Mouse (Mus musculus) T-cell, adult 66 days (primary cell): Measurements from ENCODE around the gene Irf1. TPM values are rescaled to one million over a fixed set of nuclear protein-coding genes. Genes with fewer than 3 reads are reported as not detected.

Experiments used
- total RNA-seq, 2 experiments: library from RNA; stranded (reverse); gene quantifications; 3 replicates in 1 of 2; 4 replicates in 1 of 2; pipeline ENCODE4 v1.2.4; 2023

Irf1 gene
- total RNA-seq = 100 to 1,000 TPM; 501 to 520 TPM

DNA sequence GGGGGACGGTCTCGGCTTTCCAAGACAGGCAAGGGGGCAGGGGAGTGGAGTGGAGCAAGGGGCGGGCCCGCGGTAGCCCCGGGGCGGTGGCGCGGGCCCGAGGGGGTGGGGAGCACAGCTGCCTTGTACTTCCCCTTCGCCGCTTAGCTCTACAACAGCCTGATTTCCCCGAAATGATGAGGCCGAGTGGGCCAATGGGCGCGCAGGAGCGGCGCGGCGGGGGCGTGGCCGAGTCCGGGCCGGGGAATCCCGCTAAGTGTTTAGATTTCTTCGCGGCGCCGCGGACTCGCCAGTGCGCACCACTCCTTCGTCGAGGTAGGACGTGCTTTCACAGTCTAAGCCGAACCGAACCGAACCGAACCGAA lies at the start of gene Irf1:
Gene Irf1 (plus strand): TSS at position 255 of the 365 bp plus-strand sequence.

DNA sequence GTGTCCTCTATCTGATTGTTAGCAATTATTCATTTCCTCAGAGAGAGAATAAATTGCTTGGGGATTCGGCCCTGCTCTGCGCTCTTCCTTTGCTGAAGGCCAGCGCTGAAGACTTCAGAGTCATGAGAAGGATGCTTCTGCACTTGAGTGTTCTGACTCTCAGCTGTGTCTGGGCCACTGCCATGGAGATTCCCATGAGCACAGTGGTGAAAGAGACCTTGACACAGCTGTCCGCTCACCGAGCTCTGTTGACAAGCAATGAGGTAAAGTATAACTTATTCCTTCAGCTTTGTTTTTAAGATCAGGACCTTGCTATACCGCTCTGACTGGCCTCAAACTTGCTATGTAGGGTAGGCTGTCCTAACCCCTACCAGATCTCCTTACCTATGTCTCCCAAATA lies 49.1 kb upstream of the Irf1 start, which contains the start of gene Il5:
Gene Il5 (plus strand): TSS at position 80 of the 400 bp plus-strand sequence.

DNA sequence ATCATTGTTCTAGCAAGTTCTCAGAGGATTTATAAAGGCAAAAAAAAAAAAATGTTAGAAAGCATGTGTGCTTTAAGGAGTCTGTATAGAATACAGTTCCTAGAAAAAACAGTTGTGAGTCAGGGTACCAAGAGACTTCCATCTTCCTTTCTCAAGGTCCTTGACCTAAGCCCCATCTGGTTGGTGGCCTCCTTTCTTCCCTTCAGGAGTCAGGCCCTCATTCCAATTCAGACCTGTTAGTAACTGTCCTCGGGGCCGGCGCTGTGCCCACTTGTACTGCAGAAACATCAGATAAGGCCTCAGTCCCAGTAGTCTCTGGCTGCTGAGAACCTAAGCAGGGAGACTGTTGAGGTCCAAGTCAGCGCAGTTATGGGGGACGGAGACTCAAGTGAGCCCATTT lies 3.3 kb downstream of the Irf1 start, which contains the start of gene Gm17334:
Gene Gm17334 (minus strand): TSS at position 101 of the 400 bp plus-strand sequence.

Other genes starting within 250 kb of the Irf1 start
- gene Kif3a, start 202.6 kb upstream of the Irf1 start, total RNA-seq = 1 to 10 TPM; 4.7 to 5.6 TPM
- 1 to 10 TPM; 1.2 to 2.4 TPM for gene Il4, start 151.3 kb upstream of the Irf1 start, total RNA-seq
- gene Il13, start 135.3 kb upstream of the Irf1 start, total RNA-seq = under 1 TPM in 1 of 2 experiments, not detected in 1; 0.47 TPM
- gene Rad50, start 62.7 kb upstream of the Irf1 start, total RNA-seq = 10 to 100 TPM; 26.4 to 28.0 TPM
- gene Il5, start 49.2 kb upstream of the Irf1 start, total RNA-seq = not detected
- gene Gm17334, start 3.2 kb downstream of the Irf1 start, total RNA-seq = 1 to 10 TPM; 1.5 to 2.0 TPM
- 10 to 100 TPM; 31.9 to 33.1 TPM for gene Gm12216, start 89.2 kb downstream of the Irf1 start, total RNA-seq
- 10 to 100 TPM; 15.3 to 19.2 TPM for gene Slc22a5, start 121.6 kb downstream of the Irf1 start, total RNA-seq
- gene Slc22a21, start 210.3 kb downstream of the Irf1 start, total RNA-seq = 1 to 10 TPM; 1.3 to 1.4 TPM